Mouse (Mus musculus) limb, embryonic 14.5 days (tissue): Measurements from ENCODE around the gene Calcb. TPM values are rescaled to one million over a fixed set of nuclear protein-coding genes. Genes with fewer than 3 reads are reported as not detected.

Experiments
- ATAC-seq: fragments of 200-750 bp; cut with Nextera tagmentation; 2 replicates; pipeline ENCODE4 v1.8.0; 2017; ENCODE audit warnings: low read depth, moderate number of reproducible peaks, moderate TSS enrichment; ENCODE audit not compliant: low FRiP score
- DNase-seq: peaks from one replicate; pipeline ENCODE4 v3.0.0-alpha.2; 2015; ENCODE audit warnings: low spot score
- H3K27ac ChIP-seq: fragments of 300-500 bp; sonication (generic); replicated peaks from 2 replicates; pipeline ENCODE4 v1.5.1; 2014; ENCODE audit warnings: low read depth, mild to moderate bottlenecking, low read length, moderate library complexity, mixed read lengths
- H3K27me3 ChIP-seq: fragments of 300-500 bp; sonication (generic); 2 replicates; pipeline ENCODE4 v1.6.1; 2014; ENCODE audit warnings: low read length, mixed read lengths; ENCODE audit not compliant: control insufficient read depth, insufficient read depth
- H3K36me3 ChIP-seq: fragments of 300-500 bp; sonication (generic); 2 replicates; pipeline ENCODE4 v1.6.1; 2014; ENCODE audit warnings: mild to moderate bottlenecking, low read length, moderate library complexity, mixed read lengths; ENCODE audit not compliant: control insufficient read depth, insufficient read depth
- H3K4me1 ChIP-seq: fragments of 300-500 bp; sonication (generic); 2 replicates; pipeline ENCODE4 v1.6.1; 2014; ENCODE audit warnings: antibody characterized with exemption, low read length, mixed read lengths; ENCODE audit not compliant: control insufficient read depth, insufficient read depth
- H3K4me2 ChIP-seq: fragments of 300-500 bp; sonication (generic); replicated peaks from 2 replicates; pipeline ENCODE4 v1.6.1; 2014; ENCODE audit warnings: low read depth, mild to moderate bottlenecking, low read length, moderate library complexity; ENCODE audit not compliant: severe bottlenecking
- H3K4me3 ChIP-seq: fragments of 300-500 bp; sonication (generic); replicated peaks from 2 replicates; pipeline ENCODE4 v1.5.1; 2014; ENCODE audit warnings: low read length
- H3K9ac ChIP-seq: fragments of 300-500 bp; sonication (generic); 2 replicates; pipeline ENCODE4 v1.6.1; 2014; ENCODE audit warnings: mild to moderate bottlenecking, low read depth, low read length, moderate library complexity; ENCODE audit not compliant: severe bottlenecking
- H3K9me3 ChIP-seq: fragments of 300-500 bp; sonication (generic); 2 replicates; pipeline ENCODE4 v1.6.1; 2016; ENCODE audit warnings: low read length; ENCODE audit not compliant: control insufficient read depth
- POLR2A ChIP-seq: fragments of 200-500 bp; IDR thresholded peaks from 2 replicates; pipeline ENCODE4 v1.8.0; 2012; ENCODE audit warnings: inconsistent platforms, mild to moderate bottlenecking, moderate library complexity, borderline replicate concordance; ENCODE audit not compliant: insufficient read depth, insufficient read length; ENCODE audit errors: extremely low read depth
- WGBS: fragments of 180-500 bp; shearing (Covaris S2); extraction: QIAGEN DNeasy Blood & Tissue Kit; methylation state at CpG from one replicate; pipeline ENCODE4 v1.1.7; 2014; 5-methylcytosine and 5-hydroxymethylcytosine counted together
- polyA plus RNA-seq, 2 experiments: library from polyadenylated mRNA; depleted of rRNA in 1 of 2; stranded (reverse) in 1 of 2; unstranded in 1 of 2; fragments of >200 nt; fragmentation: Nextera tagmentation in 1 of 2; extraction: Ambion mirVana in 1 of 2; gene quantifications; 2 replicates each; pipeline versions ENCODE4 v1.2.1 to v1.2.3; 2012 to 2014

Calcb gene
- polyA plus RNA-seq, 2 experiments, result 0.26 to 0.60 TPM

- Histone ChIP-seq H3K4me1 (no peaks in the 10 kb centered on the region), H3K27me3 (no peaks in the 10 kb centered on the region), H3K9me3 (no peaks in the 10 kb centered on the region), H3K9ac (no peak overlapping the region), H3K36me3 (no peaks in the 10 kb centered on the region), H3K4me3 (no peak overlapping the region), H3K4me2 (no peak overlapping the region), H3K27ac (no peak overlapping the region)
- DNase-seq (no peak), ATAC-seq (no peak)
- no peak for TF ChIP-seq POLR2A
- 90% methylated on average over 5 of the region's 5 CpGs for WGBS
These were observed 50.1 kb downstream of the Calcb start for GRCm38 (mm10) chr7:114768516-114768915.

- WGBS, result 80% methylated on average over 4 of the region's 4 CpGs
- DNase-seq (no peak), ATAC-seq (no peak)
- H3K27me3 ChIP-seq, result no peaks in the 10 kb centered on the region
- no peaks in the 10 kb centered on the region for H3K4me1 ChIP-seq
- H3K36me3 ChIP-seq, result no peaks in the 10 kb centered on the region
- no peak for TF ChIP-seq POLR2A
- no peak overlapping the region for H3K27ac ChIP-seq
- no peaks in the 10 kb centered on the region for H3K9me3 ChIP-seq
- H3K9ac ChIP-seq, result no peak overlapping the region
- no peak overlapping the region for H3K4me2 ChIP-seq
- no peak overlapping the region for H3K4me3 ChIP-seq
These were observed 50.6 kb downstream of the Calcb start for GRCm38 (mm10) chr7:114769041-114769440.

- DNase-seq (no peak), ATAC-seq (no peak)
- no peak overlapping the region for H3K27ac ChIP-seq
- H3K9me3 ChIP-seq, result no peaks in the 10 kb centered on the region
- no peak overlapping the region for H3K9ac ChIP-seq
- no peaks in the 10 kb centered on the region for H3K4me1 ChIP-seq
- H3K36me3 ChIP-seq, result no peaks in the 10 kb centered on the region
- no peak overlapping the region for H3K4me3 ChIP-seq
- no peak for TF ChIP-seq POLR2A
- no peaks in the 10 kb centered on the region for H3K27me3 ChIP-seq
- 94% methylated on average over 3 of the region's 3 CpGs for WGBS
- H3K4me2 ChIP-seq, result no peak overlapping the region
These were observed 52.1 kb downstream of the Calcb start for GRCm38 (mm10) chr7:114770586-114770985.

- Histone ChIP-seq H3K4me2 (no peak overlapping the region), H3K36me3 (no peaks in the 10 kb centered on the region), H3K4me1 (no peaks in the 10 kb centered on the region), H3K9ac (no peak overlapping the region), H3K4me3 (no peak overlapping the region), H3K27me3 (no peaks in the 10 kb centered on the region), H3K27ac (no peak overlapping the region), H3K9me3 (no peaks in the 10 kb centered on the region)
- WGBS, result 79% methylated on average over 7 of the region's 7 CpGs
- DNase-seq, result no peak
- TF ChIP-seq POLR2A, result no peak
- no peak for ATAC-seq
These were observed 53.4 kb downstream of the Calcb start for GRCm38 (mm10) chr7:114771801-114772200.

Other genes starting within 250 kb of the Calcb start
- gene Cyp2r1, start 155.7 kb upstream of the Calcb start, polyA plus RNA-seq (2012; rRNA removed), result 0.96 and 1.2 TPM in 2 replicates
- 2.7 and 4.0 TPM in 2 replicates for gene Cyp2r1, start 155.7 kb upstream of the Calcb start, polyA plus RNA-seq (2014; fragmentation: Nextera tagmentation; extraction: Ambion mirVana)
- 9.0 and 11.2 TPM in 2 replicates for gene Calca, start 82.3 kb upstream of the Calcb start, polyA plus RNA-seq (2012; rRNA removed)
- 6.8 and 8.5 TPM in 2 replicates for gene Calca, start 82.3 kb upstream of the Calcb start, polyA plus RNA-seq (2014; fragmentation: Nextera tagmentation; extraction: Ambion mirVana)
- 4.8 and 6.1 TPM in 2 replicates for gene Insc, start 25.1 kb downstream of the Calcb start, polyA plus RNA-seq (2012; rRNA removed)
- gene Insc, start 25.1 kb downstream of the Calcb start, polyA plus RNA-seq (2014; fragmentation: Nextera tagmentation; extraction: Ambion mirVana), result 5.7 and 6.3 TPM in 2 replicates